Mouse (Mus musculus) forebrain, postnatal 0 days (tissue): ENCODE measurements around the gene Edaradd. TPM values are rescaled to one million over a fixed set of nuclear protein-coding genes. Genes with fewer than 3 reads are reported as not detected.
"Not testable (repeated sequence)": the region's sequence is repeated elsewhere in the genome, so short reads cannot be mapped to it uniquely, and the experiment has no call there.

ENCODE experiments used
- ATAC-seq: fragments of 200-750 bp; cut with Nextera tagmentation; 2 replicates; pipeline ENCODE4 v1.8.0; 2017; ENCODE audit warnings: mild to moderate bottlenecking, moderate library complexity
- DNase-seq: peaks from one replicate; pipeline ENCODE4 v3.0.0-alpha.2; 2015
- H3K27ac ChIP-seq: fragments of 300-500 bp; sonication (generic); 2 replicates; pipeline ENCODE4 v1.5.1; 2014; ENCODE audit warnings: low read depth, mild to moderate bottlenecking, antibody characterized with exemption, low read length, moderate library complexity, mixed read lengths
- H3K27me3 ChIP-seq: fragments of 300-500 bp; sonication (generic); 2 replicates; pipeline ENCODE4 v1.6.1; 2014; ENCODE audit warnings: mild to moderate bottlenecking, low read length, mixed read lengths; ENCODE audit not compliant: insufficient read depth
- H3K36me3 ChIP-seq: fragments of 300-500 bp; sonication (generic); 2 replicates; pipeline ENCODE4 v1.6.1; 2014; ENCODE audit warnings: mild to moderate bottlenecking, moderate library complexity; ENCODE audit not compliant: insufficient read depth
- H3K4me1 ChIP-seq: fragments of 300-500 bp; sonication (generic); 2 replicates; pipeline ENCODE4 v1.6.1; 2014; ENCODE audit warnings: antibody characterized with exemption; ENCODE audit not compliant: insufficient read depth
- H3K4me2 ChIP-seq: fragments of 300-500 bp; sonication (generic); 2 replicates; pipeline ENCODE4 v1.6.1; 2014; ENCODE audit warnings: low read depth, mild to moderate bottlenecking, moderate library complexity
- H3K4me3 ChIP-seq: fragments of 300-500 bp; sonication (generic); 2 replicates; pipeline ENCODE4 v1.5.1; 2014; ENCODE audit warnings: low read depth, low read length, mixed read lengths
- H3K9ac ChIP-seq: fragments of 300-500 bp; sonication (generic); 2 replicates; pipeline ENCODE4 v1.6.1; 2014; ENCODE audit warnings: mild to moderate bottlenecking
- H3K9me3 ChIP-seq: fragments of 300-500 bp; sonication (generic); 2 replicates; pipeline ENCODE4 v1.6.1; 2016; ENCODE audit warnings: low read length
- CTCF ChIP-seq: sonication (generic); IDR thresholded peaks from 2 replicates; pipeline ENCODE4 v1.5.1; 2016; ENCODE audit warnings: antibody characterized with exemption, control low read depth, low read depth
- WGBS: fragments of 180-500 bp; shearing (Covaris S2); extraction: QIAGEN DNeasy Blood & Tissue Kit; methylation state at CpG from one replicate; pipeline ENCODE4 v1.1.7; 2014; 5-methylcytosine and 5-hydroxymethylcytosine counted together
- polyA plus RNA-seq: library from polyadenylated mRNA; unstranded; fragments of >200 nt; fragmentation: Nextera tagmentation; extraction: Ambion mirVana; gene quantifications from 2 replicates; pipeline ENCODE4 v1.2.1, GENCODE M21; 2015
- total RNA-seq: library from RNA; depleted of rRNA; stranded (reverse); fragments of >200 nt; gene quantifications from 2 replicates; pipeline ENCODE4 v1.2.3, GENCODE M21; 2014

The Edaradd gene
- total and polyA plus RNA-seq, 2 experiments from 2014 or later = 3.0 to 3.1 TPM

DNA sequence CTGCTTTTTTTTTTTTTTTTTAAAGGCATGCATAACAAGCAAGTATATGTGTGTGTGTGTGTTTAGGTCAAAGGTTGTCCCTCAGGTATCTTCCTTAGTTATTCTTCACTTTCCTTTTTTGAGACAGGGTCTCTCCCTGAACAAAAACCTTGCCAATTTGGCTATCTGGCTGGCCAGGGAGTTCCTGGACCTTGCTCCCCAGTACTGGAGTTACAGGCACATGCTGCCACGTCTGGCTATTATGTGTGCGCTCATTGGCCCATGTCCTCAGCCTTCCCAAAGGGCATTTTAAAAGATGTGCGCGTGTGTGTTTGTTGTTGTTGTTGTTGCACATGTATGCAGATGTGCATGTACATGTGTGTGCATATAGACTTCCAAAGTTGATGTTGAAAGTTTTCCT, 43.4 kb downstream of the Edaradd start:
- no peak overlapping the region for H3K27ac ChIP-seq
- H3K36me3 ChIP-seq = no peaks in the 10 kb centered on the region
- DNase-seq (no peak), ATAC-seq (no peak)
- H3K4me2 ChIP-seq = no peak overlapping the region
- TF ChIP-seq CTCF = no peak
- no peaks in the 10 kb centered on the region for H3K4me1 ChIP-seq
- 86% methylated on average over 4 of the region's 4 CpGs for WGBS
- no peak overlapping the region for H3K4me3 ChIP-seq
- no peaks in the 10 kb centered on the region for H3K9me3 ChIP-seq
- H3K9ac ChIP-seq = no peak overlapping the region
- H3K27me3 ChIP-seq = no peaks in the 10 kb centered on the region

- 85% methylated on average over 6 of the region's 6 CpGs for WGBS
- TF ChIP-seq CTCF = no peak
- no peak overlapping the region for H3K9ac ChIP-seq
- H3K9me3 ChIP-seq = no peaks in the 10 kb centered on the region
- ATAC-seq = no peak
- H3K4me3 ChIP-seq = no peak overlapping the region
- no peak for DNase-seq
- H3K27ac ChIP-seq = no peak overlapping the region
- no peaks in the 10 kb centered on the region for H3K27me3 ChIP-seq
- H3K36me3 ChIP-seq = no peaks in the 10 kb centered on the region
- H3K4me1 ChIP-seq = no peaks in the 10 kb centered on the region
- no peak overlapping the region for H3K4me2 ChIP-seq
These were observed 45.0 kb downstream of the Edaradd start for GRCm38 (mm10) chr13:12475239-12475638.

- DNase-seq (peak; percentile 90), ATAC-seq (peak; percentile 88)
- H3K9ac ChIP-seq = no peak overlapping the region
- H3K4me2 ChIP-seq = no peak overlapping the region
- H3K4me1 ChIP-seq = no peaks in the 10 kb centered on the region
- H3K27me3 ChIP-seq = no peaks in the 10 kb centered on the region
- H3K27ac ChIP-seq = no peak overlapping the region
- no peaks in the 10 kb centered on the region for H3K36me3 ChIP-seq
- WGBS = 30% methylated on average over 8 of the region's 8 CpGs
- H3K9me3 ChIP-seq = no peaks in the 10 kb centered on the region
- TF ChIP-seq CTCF = peak; percentile 94
- no peak overlapping the region for H3K4me3 ChIP-seq
These were observed 46.4 kb downstream of the Edaradd start for GRCm38 (mm10) chr13:12473724-12474378.

GRCm38 (mm10) chr13:12468488-12468887, 51.8 kb downstream of the Edaradd start:
- 94% methylated on average over 1 of the region's 1 CpGs for WGBS
- no peak overlapping the region for H3K9ac ChIP-seq
- no peak overlapping the region for H3K4me3 ChIP-seq
- no peak for DNase-seq
- no peak for TF ChIP-seq CTCF
- H3K27me3 ChIP-seq = no peaks in the 10 kb centered on the region
- H3K4me1 ChIP-seq = no peaks in the 10 kb centered on the region
- no peak overlapping the region for H3K4me2 ChIP-seq
- no peaks in the 10 kb centered on the region for H3K36me3 ChIP-seq
- no peak for ATAC-seq
- H3K27ac ChIP-seq = no peak overlapping the region
- no peaks in the 10 kb centered on the region for H3K9me3 ChIP-seq

DNA sequence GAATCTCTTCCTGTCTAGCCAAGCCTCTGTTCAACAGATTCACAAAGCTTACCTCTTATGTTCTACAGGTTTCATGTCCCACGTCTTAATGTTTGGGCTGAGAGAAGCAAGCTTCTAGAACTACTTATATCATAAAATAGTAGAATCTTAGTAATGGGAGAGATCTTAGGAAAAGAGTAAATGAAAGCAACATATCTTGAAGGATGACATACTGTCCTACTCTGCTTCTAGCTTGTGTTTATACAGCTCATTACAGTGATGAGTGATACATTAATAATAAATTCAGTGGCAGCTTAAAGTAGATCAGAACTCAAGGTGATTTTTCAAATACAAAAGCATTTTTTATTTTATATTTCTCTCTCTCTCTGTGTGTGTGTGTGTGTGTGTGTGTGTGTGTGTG, 55.4 kb downstream of the Edaradd start, which contains the start of gene Lgals8:
Gene Lgals8 (minus strand): TSS at position 101 of the 400 bp plus-strand sequence.
- Histone ChIP-seq H3K4me3 (no peak within 1 kb of the TSS), H3K4me2 (no peak within 1 kb of the TSS), H3K36me3 (no peaks in the 10 kb centered on the region), H3K27ac (no peak within 1 kb of the TSS), H3K9me3 (no peaks in the 10 kb centered on the region), H3K9ac (no peak within 1 kb of the TSS), H3K27me3 (no peaks in the 10 kb centered on the region), H3K4me1 (peaks cover 7% of the 10 kb centered on the region)
- 86% methylated on average over 1 of the region's 1 CpGs for WGBS
- no peak for TF ChIP-seq CTCF
- DNase-seq = no peak
- no peak for ATAC-seq

DNA sequence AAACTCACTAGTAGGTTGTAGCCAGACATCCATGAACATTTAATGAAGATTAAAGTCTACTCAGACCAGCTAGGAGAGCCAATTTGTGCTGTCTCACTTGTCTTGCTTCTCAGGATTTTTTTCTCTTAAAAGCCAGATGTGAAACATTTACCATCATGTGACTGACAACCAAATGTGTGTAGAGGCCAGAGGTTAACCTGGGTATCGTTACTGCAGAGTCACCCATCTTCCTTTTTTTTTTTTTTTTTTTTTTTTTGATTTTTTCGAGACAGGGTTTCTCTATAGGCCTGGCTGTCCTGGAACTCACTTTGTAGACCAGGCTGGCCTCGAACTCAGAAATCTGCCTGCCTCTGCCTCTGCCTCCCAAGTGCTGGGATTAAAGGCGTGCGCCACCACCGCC, 56.1 kb downstream of the Edaradd start:
- not testable (repeated sequence) for H3K9ac ChIP-seq, H3K4me3 ChIP-seq, ATAC-seq, H3K27me3 ChIP-seq, H3K36me3 ChIP-seq, DNase-seq, H3K4me2 ChIP-seq, H3K27ac ChIP-seq, H3K9me3 ChIP-seq
- 84% methylated on average over 6 of the region's 6 CpGs for WGBS
- peaks cover 10% of the 10 kb centered on the region for H3K4me1 ChIP-seq

DNA sequence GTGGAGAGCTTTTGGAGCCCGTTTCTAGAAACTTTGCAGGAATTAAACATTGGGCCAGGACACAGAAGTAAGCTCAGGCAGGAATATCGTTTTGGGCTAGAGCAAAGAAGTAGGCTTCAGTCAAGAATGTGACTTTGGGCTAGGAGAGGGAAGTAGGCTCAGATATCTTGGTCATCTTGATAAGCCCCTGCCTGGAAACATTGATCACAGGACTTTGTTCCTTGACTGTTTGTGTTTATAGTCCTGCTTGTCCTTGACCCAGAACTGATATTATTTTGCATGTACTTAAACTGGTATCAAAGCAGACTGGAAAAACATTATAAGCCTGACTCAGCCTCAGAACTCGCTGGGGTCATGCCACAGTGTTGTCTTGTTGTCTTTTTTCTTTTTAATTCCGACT, 57.6 kb downstream of the Edaradd start:
- Histone ChIP-seq H3K36me3 (no peaks in the 10 kb centered on the region), H3K4me3 (no peak overlapping the region), H3K9ac (no peak overlapping the region), H3K4me1 (peaks cover 10% of the 10 kb centered on the region), H3K4me2 (no peak overlapping the region), H3K27ac (no peak overlapping the region), H3K9me3 (no peaks in the 10 kb centered on the region), H3K27me3 (no peaks in the 10 kb centered on the region)
- TF ChIP-seq CTCF = no peak
- DNase-seq = no peak
- no peak for ATAC-seq
- 84% methylated on average over 4 of the region's 4 CpGs for WGBS
